In genomic region chr3:25019972-25020371, GRCm38 (mm10) we compare ENCODE assay signal across 18 mouse cellular contexts.
DNase-seq lines count a peak whose midpoint lies in the region; ATAC-seq and TF ChIP-seq lines count a peak whose summit lies in the region.
"Had no signal": no experiment of that assay in that cellular context is flagged by ENCODE, and none has a peak within 500 bp of the region (broad histone marks: within the 10 kb centered on the region; RNA-seq: fewer than 3 reads in every experiment).

No protein-coding gene starts in this region.

- H3K9ac ChIP-seq in forebrain, embryonic 14.5 days (ENCODE audit: low read length) = no peak overlapping the region
- H3K9ac ChIP-seq in forebrain, embryonic 15.5 days (replicated peaks) = no peak overlapping the region
- H3K9ac ChIP-seq in kidney, embryonic 16.5 days (replicated peaks; ENCODE audit: low read length) = no peak overlapping the region
- H3K9ac ChIP-seq in hindbrain, postnatal 0 days (replicated peaks; ENCODE audit: low read length) = no peak overlapping the region
- no peak overlapping the region for H3K9ac ChIP-seq in neural tube, embryonic 15.5 days (replicated peaks)

- H3K9me3 ChIP-seq in forebrain, embryonic 14.5 days (replicated peaks; ENCODE audit: control insufficient read depth, low read length) = no peaks in the 10 kb centered on the region
- H3K9me3 ChIP-seq in forebrain, embryonic 15.5 days = no peaks in the 10 kb centered on the region
- no peaks in the 10 kb centered on the region for H3K9me3 ChIP-seq in kidney, embryonic 16.5 days (ENCODE audit: low read length)
- no peaks in the 10 kb centered on the region for H3K9me3 ChIP-seq in hindbrain, postnatal 0 days (ENCODE audit: low read length)
- H3K9me3 ChIP-seq in neural tube, embryonic 15.5 days (replicated peaks) = no peaks in the 10 kb centered on the region

- no peaks in the 10 kb centered on the region for H3K27me3 ChIP-seq in forebrain, embryonic 14.5 days (replicated peaks; ENCODE audit: control insufficient read depth, insufficient read depth, low read length)
- no peaks in the 10 kb centered on the region for H3K27me3 ChIP-seq in forebrain, embryonic 15.5 days
- no peaks in the 10 kb centered on the region for H3K27me3 ChIP-seq in kidney, embryonic 16.5 days (ENCODE audit: insufficient read depth, low read length)
- H3K27me3 ChIP-seq in hindbrain, postnatal 0 days (ENCODE audit: insufficient read depth, low read length) = no peaks in the 10 kb centered on the region
- H3K27me3 ChIP-seq in neural tube, embryonic 15.5 days (replicated peaks) = no peaks in the 10 kb centered on the region
- H3K27me3 ChIP-seq: CH12.LX had no signal

- WGBS in forebrain, embryonic 14.5 days = 70% methylated on average over 5 of the region's 5 CpGs
- 78% methylated on average over 5 of the region's 5 CpGs for WGBS in forebrain, embryonic 15.5 days
- 49% methylated on average over 5 of the region's 5 CpGs for WGBS in kidney, embryonic 16.5 days
- 67% methylated on average over 5 of the region's 5 CpGs for WGBS in hindbrain, postnatal 0 days
- WGBS in neural tube, embryonic 15.5 days = 46% methylated on average over 5 of the region's 5 CpGs

- H3K4me1 ChIP-seq in forebrain, embryonic 14.5 days (ENCODE audit: control insufficient read depth, insufficient read depth, low read length) = no peaks in the 10 kb centered on the region
- H3K4me1 ChIP-seq in forebrain, embryonic 15.5 days = no peaks in the 10 kb centered on the region
- no peaks in the 10 kb centered on the region for H3K4me1 ChIP-seq in kidney, embryonic 16.5 days (ENCODE audit: insufficient read depth, low read length)
- no peaks in the 10 kb centered on the region for H3K4me1 ChIP-seq in hindbrain, postnatal 0 days (ENCODE audit: insufficient read depth, low read length)
- H3K4me1 ChIP-seq in neural tube, embryonic 15.5 days = 0 out of 2 replicates have a peak, but pooled peaks cover 4% of the 10 kb centered on the region

- no peak for TF ChIP-seq CTCF in hindbrain, postnatal 0 days (IDR thresholded peaks at IDR 0.05; ENCODE audit: low read depth)
- no peak for TF ChIP-seq CTCF in left cerebral cortex, adult 2 months (IDR thresholded peaks at IDR 0.05)

- H3K4me2 ChIP-seq in forebrain, embryonic 14.5 days (ENCODE audit: low read length) = no peak overlapping the region
- H3K4me2 ChIP-seq in forebrain, embryonic 15.5 days (replicated peaks) = no peak overlapping the region
- no peak overlapping the region for H3K4me2 ChIP-seq in kidney, embryonic 16.5 days (replicated peaks; ENCODE audit: low read depth, low read length)
- H3K4me2 ChIP-seq in hindbrain, postnatal 0 days (ENCODE audit: low read depth, low read length) = no peak overlapping the region
- H3K4me2 ChIP-seq in neural tube, embryonic 15.5 days = no peak overlapping the region

- intact Hi-C loops in left cerebral cortex, adult 2 months (cut with DNase I) = no loop called here

- no peak overlapping the region for H3K27ac ChIP-seq in forebrain, embryonic 14.5 days (ENCODE audit: low read depth, low read length)
- no peak overlapping the region for H3K27ac ChIP-seq in forebrain, embryonic 15.5 days (replicated peaks)
- H3K27ac ChIP-seq in kidney, embryonic 16.5 days (ENCODE audit: low read length) = no peak overlapping the region
- no peak overlapping the region for H3K27ac ChIP-seq in hindbrain, postnatal 0 days
- H3K27ac ChIP-seq in neural tube, embryonic 15.5 days (replicated peaks) = no peak overlapping the region
- no peak overlapping the region for H3K27ac ChIP-seq in left cerebral cortex, adult 2 months
- H3K27ac ChIP-seq: heart, adult 2 months had no signal

- no peaks in the 10 kb centered on the region for H3K36me3 ChIP-seq in forebrain, embryonic 14.5 days (ENCODE audit: control insufficient read depth, insufficient read depth, low read length)
- H3K36me3 ChIP-seq in forebrain, embryonic 15.5 days = no peaks in the 10 kb centered on the region
- no peaks in the 10 kb centered on the region for H3K36me3 ChIP-seq in kidney, embryonic 16.5 days (ENCODE audit: insufficient read depth, low read length)
- H3K36me3 ChIP-seq in hindbrain, postnatal 0 days (ENCODE audit: insufficient read depth, low read length) = no peaks in the 10 kb centered on the region
- H3K36me3 ChIP-seq in neural tube, embryonic 15.5 days = no peaks in the 10 kb centered on the region

- DNase-seq in forebrain, embryonic 14.5 days (ENCODE audit: low spot score) = peak; percentile 26
- DNase-seq in kidney, adult 18-20 months = no peak
- peak; percentile 30 for DNase-seq in hindbrain, postnatal 0 days (ENCODE audit: low spot score)
- no peak for DNase-seq in left cerebral cortex, adult 2 months (ENCODE audit: extremely low spot score in 1 of 2, low spot score in 2 of 2)
- DNase-seq: cerebellum, postnatal 14 days; gastrocnemius, postnatal 14 days; heart, adult 2 months; heart, postnatal 14 days; kidney, postnatal 36 days; liver; lung, adult 18-20 months; spleen, adult 18-20 months; thymus, adult 18-20 months had no signal

- H3K4me3 ChIP-seq in forebrain, embryonic 14.5 days (ENCODE audit: low read depth, low read length) = no peak overlapping the region
- no peak overlapping the region for H3K4me3 ChIP-seq in forebrain, embryonic 15.5 days
- no peak overlapping the region for H3K4me3 ChIP-seq in kidney, embryonic 16.5 days (ENCODE audit: low read length)
- H3K4me3 ChIP-seq in hindbrain, postnatal 0 days (ENCODE audit: low read length) = no peak overlapping the region
- no peak overlapping the region for H3K4me3 ChIP-seq in neural tube, embryonic 15.5 days (replicated peaks)
- no peak overlapping the region for H3K4me3 ChIP-seq in left cerebral cortex, adult 2 months
- H3K4me3 ChIP-seq: heart, adult 2 months had no signal

- ATAC-seq in forebrain, embryonic 14.5 days = no peak
- no peak for ATAC-seq in forebrain, embryonic 15.5 days (replicated peaks)
- ATAC-seq in kidney, embryonic 16.5 days (ENCODE audit: low FRiP score, low TSS enrichment) = peak; percentile 89
- ATAC-seq in hindbrain, postnatal 0 days = 0 out of 2 replicates have a peak, but pooled peaks have one; percentile 32
- ATAC-seq in neural tube, embryonic 15.5 days (ENCODE audit: low FRiP score) = peak; percentile 76
- ATAC-seq in megakaryocyte, adult 5-6 weeks (ENCODE audit: poor library complexity, severe bottlenecking) = no peak

Comparison
In these comparisons a context has a peak if more than half of its experiments do, and no peak if none do; other contexts are left out.
1. ATAC-seq: peak in kidney, embryonic 16.5 days (single experiment), hindbrain, postnatal 0 days (single experiment) and neural tube, embryonic 15.5 days (single experiment); none in forebrain, embryonic 14.5 days (single experiment), forebrain, embryonic 15.5 days (single experiment) and megakaryocyte, adult 5-6 weeks (single experiment).
2. DNase-seq: peak in forebrain, embryonic 14.5 days (single experiment) and hindbrain, postnatal 0 days (single experiment); none in kidney, adult 18-20 months (single experiment) and left cerebral cortex, adult 2 months (0 of 2).